Mouse (Mus musculus): ENCODE measurements around the gene Foxn3. TPM values are rescaled to one million over a fixed set of nuclear protein-coding genes. Genes with fewer than 3 reads are reported as not detected.

Foxn3 gene
- polyA plus RNA-seq, 1 experiment from 2014 or later, result 41.9 TPM

DNA sequence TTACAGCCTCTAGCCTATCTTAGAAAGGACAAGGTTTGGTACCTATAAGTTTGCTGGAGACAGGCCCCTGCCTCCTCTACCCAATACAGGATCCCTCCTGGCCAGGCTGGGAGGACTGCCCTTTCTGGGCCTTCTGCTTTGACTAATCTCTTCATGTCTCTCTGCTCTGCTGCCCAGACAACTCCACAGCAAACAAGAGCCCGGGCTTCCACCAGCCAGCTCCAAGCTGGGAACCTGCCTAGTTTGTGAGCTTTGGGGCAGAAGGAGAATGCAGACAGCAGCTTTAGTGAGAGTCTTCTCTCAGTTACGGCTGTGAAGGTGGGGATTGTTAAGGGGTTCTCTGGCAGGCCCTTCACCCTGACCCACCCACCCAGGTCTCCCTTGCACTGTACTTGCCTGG is 330.0 kb downstream of the Foxn3 start:
- WGBS, result 53% methylated on average over 2 of the region's 2 CpGs
- no peak overlapping the region for H3K27ac ChIP-seq (ENCODE audit: low read depth, low read length)
- peaks cover 6% of the 10 kb centered on the region; the same call in 1 of the 2 replicates for H3K36me3 ChIP-seq (ENCODE audit: control insufficient read depth, insufficient read depth)
- TF ChIP-seq CTCF (IDR thresholded peaks at IDR 0.05; ENCODE audit: low read depth), result no peak
- no peaks in the 10 kb centered on the region for H3K9me3 ChIP-seq (ENCODE audit: control insufficient read depth)
- no peak for ATAC-seq
- no peaks in the 10 kb centered on the region for H3K4me1 ChIP-seq (replicated peaks; ENCODE audit: control insufficient read depth, insufficient read depth, low read length)
- no peaks in the 10 kb centered on the region for H3K27me3 ChIP-seq (replicated peaks; ENCODE audit: control insufficient read depth, insufficient read depth, low read length)
- H3K9ac ChIP-seq (ENCODE audit: low read depth, low read length), result no peak overlapping the region
- H3K4me2 ChIP-seq (replicated peaks; ENCODE audit: low read depth), result no peak overlapping the region
- no peak overlapping the region for H3K4me3 ChIP-seq (ENCODE audit: low read depth, low read length)

- ATAC-seq, result no peak
- no peak overlapping the region for H3K9ac ChIP-seq (ENCODE audit: low read depth, low read length)
- H3K4me1 ChIP-seq (replicated peaks; ENCODE audit: control insufficient read depth, insufficient read depth, low read length), result no peaks in the 10 kb centered on the region
- H3K36me3 ChIP-seq (ENCODE audit: control insufficient read depth, insufficient read depth), result peaks cover 6% of the 10 kb centered on the region; the same call in 1 of the 2 replicates
- no peak for TF ChIP-seq CTCF (IDR thresholded peaks at IDR 0.05; ENCODE audit: low read depth)
- 79% methylated on average over 9 of the region's 9 CpGs for WGBS
- H3K27ac ChIP-seq (ENCODE audit: low read depth, low read length), result no peak overlapping the region
- H3K27me3 ChIP-seq (replicated peaks; ENCODE audit: control insufficient read depth, insufficient read depth, low read length), result no peaks in the 10 kb centered on the region
- no peaks in the 10 kb centered on the region for H3K9me3 ChIP-seq (ENCODE audit: control insufficient read depth)
- no peak overlapping the region for H3K4me2 ChIP-seq (replicated peaks; ENCODE audit: low read depth)
- no peak overlapping the region for H3K4me3 ChIP-seq (ENCODE audit: low read depth, low read length)
Measured at GRCm38 (mm10) chr12:99232478-99232877, 330.9 kb downstream of the Foxn3 start.

DNA sequence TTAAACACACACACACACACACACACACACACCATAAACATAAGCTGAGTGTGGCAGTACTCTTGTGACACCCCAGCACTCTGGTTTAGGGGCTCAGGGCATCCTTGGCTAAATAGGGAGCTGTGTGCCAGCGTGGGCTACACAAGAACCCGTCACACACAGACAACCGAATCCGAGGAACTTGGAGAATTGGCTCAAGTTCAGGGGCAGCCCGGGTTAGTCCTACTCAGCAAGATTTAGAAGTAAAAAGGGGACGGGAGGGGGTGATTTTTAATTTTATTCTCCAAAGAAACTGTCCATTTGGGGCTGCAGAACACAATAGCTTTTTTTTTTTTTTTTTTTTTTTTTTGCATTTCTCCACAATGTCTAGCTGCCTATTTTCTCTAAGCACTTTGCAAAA is 332.1 kb downstream of the Foxn3 start:
- Histone ChIP-seq H3K27me3 (replicated peaks; ENCODE audit: control insufficient read depth, insufficient read depth, low read length) (no peaks in the 10 kb centered on the region), H3K36me3 (ENCODE audit: control insufficient read depth, insufficient read depth) (peaks cover 6% of the 10 kb centered on the region; the same call in 1 of the 2 replicates), H3K4me1 (replicated peaks; ENCODE audit: control insufficient read depth, insufficient read depth, low read length) (no peaks in the 10 kb centered on the region), H3K9me3 (ENCODE audit: control insufficient read depth) (no peaks in the 10 kb centered on the region), H3K27ac (ENCODE audit: low read depth, low read length) (no peak overlapping the region), H3K9ac (ENCODE audit: low read depth, low read length) (no peak overlapping the region), H3K4me2 (replicated peaks; ENCODE audit: low read depth) (no peak overlapping the region), H3K4me3 (ENCODE audit: low read depth, low read length) (no peak overlapping the region)
- WGBS, result 79% methylated on average over 6 of the region's 6 CpGs
- TF ChIP-seq CTCF (IDR thresholded peaks at IDR 0.05; ENCODE audit: low read depth), result no peak
- ATAC-seq, result no peak

- H3K27ac ChIP-seq (ENCODE audit: low read depth, low read length), result no peak overlapping the region
- no peak for ATAC-seq
- H3K9ac ChIP-seq (ENCODE audit: low read depth, low read length), result no peak overlapping the region
- no peaks in the 10 kb centered on the region for H3K27me3 ChIP-seq (replicated peaks; ENCODE audit: control insufficient read depth, insufficient read depth, low read length)
- no peak for TF ChIP-seq CTCF (IDR thresholded peaks at IDR 0.05; ENCODE audit: low read depth)
- H3K4me1 ChIP-seq (replicated peaks; ENCODE audit: control insufficient read depth, insufficient read depth, low read length), result no peaks in the 10 kb centered on the region
- peaks cover 4% of the 10 kb centered on the region; the same call in 1 of the 2 replicates for H3K36me3 ChIP-seq (ENCODE audit: control insufficient read depth, insufficient read depth)
- 75% methylated on average over 5 of the region's 5 CpGs for WGBS
- H3K4me3 ChIP-seq (ENCODE audit: low read depth, low read length), result no peak overlapping the region
- H3K4me2 ChIP-seq (replicated peaks; ENCODE audit: low read depth), result no peak overlapping the region
- no peaks in the 10 kb centered on the region for H3K9me3 ChIP-seq (ENCODE audit: control insufficient read depth)
Measured at GRCm38 (mm10) chr12:99230783-99231048, 332.7 kb downstream of the Foxn3 start.

DNA sequence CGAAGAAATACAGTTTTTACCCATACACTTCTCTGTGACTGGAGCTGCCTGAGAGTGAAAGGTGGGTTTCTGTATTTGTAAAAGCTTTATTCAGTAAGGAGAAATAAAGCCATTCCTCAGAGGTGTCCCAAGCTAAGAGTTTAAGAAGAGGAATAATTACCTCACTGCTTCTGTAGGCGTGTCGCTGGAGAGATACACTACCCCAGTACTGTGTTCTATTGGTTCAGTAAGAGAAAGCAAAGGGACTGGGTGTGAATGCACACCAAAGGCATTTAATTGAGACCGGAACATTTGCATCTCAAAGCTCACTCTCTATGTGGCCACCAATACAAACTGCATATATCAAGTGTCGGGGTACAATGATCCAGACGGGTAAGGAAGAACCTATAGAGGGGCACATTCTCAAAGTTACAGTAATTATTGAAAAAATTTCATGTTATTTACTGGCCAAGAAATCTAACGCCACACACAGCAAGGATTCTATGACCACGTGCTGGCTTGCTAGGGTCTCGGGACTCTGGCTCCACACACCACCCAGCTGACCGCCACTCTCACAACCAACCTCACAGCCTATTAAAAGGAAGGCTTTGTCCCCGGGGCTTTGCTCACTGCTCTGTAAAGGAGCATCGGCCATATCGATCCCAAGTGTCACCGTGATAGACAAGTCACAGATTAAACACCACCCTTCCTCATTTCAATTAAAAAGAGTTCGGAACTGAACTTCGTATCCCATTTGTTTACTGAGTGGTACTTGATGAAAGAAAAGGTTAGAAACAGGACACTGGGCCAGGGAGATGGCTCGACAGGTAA is 333.2 kb downstream of the Foxn3 start:
- no peak for TF ChIP-seq CTCF (IDR thresholded peaks at IDR 0.05; ENCODE audit: low read depth)
- 79% methylated on average over 17 of the region's 17 CpGs for WGBS

DNA sequence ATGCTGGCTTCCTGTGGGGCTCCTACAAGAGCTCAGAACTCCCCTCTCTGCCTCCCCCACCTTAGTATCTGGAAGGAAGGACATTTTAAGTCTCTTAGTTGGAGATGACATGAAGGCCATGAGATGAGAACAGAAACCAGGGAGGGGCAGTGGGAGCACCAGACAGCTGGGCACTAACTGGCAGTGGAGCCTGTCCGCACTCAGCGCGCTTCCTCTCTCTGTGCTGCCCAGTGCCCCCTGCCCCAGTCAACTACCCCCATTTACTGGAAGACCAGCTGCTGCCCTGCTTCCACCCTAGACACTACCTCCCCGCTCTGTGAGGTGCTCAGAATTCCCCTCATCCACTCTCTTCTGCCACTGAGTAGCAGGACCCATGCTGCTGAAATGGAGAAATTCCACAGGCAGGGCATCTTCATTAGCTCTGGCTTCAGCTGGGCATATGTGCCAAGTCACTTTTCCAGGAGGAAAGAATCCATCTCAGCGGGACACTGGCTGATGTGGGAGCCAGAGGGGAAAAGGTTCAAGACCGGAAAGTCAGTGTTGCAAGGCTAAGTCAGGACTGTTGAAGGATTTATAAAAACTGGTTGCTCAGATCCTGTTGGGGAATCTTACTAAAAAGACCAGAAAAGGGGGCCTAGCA is 335.9 kb downstream of the Foxn3 start:
- Histone ChIP-seq H3K9ac (ENCODE audit: low read depth, low read length) (no peak overlapping the region), H3K4me1 (replicated peaks; ENCODE audit: control insufficient read depth, insufficient read depth, low read length) (no peaks in the 10 kb centered on the region), H3K36me3 (ENCODE audit: control insufficient read depth, insufficient read depth) (no peaks in the 10 kb centered on the region; the same call in 1 of the 2 replicates), H3K4me2 (replicated peaks; ENCODE audit: low read depth) (no peak overlapping the region), H3K4me3 (ENCODE audit: low read depth, low read length) (no peak overlapping the region), H3K27ac (ENCODE audit: low read depth, low read length) (no peak overlapping the region), H3K9me3 (ENCODE audit: control insufficient read depth) (no peaks in the 10 kb centered on the region), H3K27me3 (replicated peaks; ENCODE audit: control insufficient read depth, insufficient read depth, low read length) (no peaks in the 10 kb centered on the region)
- no peak for TF ChIP-seq CTCF (IDR thresholded peaks at IDR 0.05; ENCODE audit: low read depth)
- WGBS, result 89% methylated on average over 6 of the region's 6 CpGs
- ATAC-seq, result no peak

More for the DNA sequence above, 333.2 kb downstream of the Foxn3 start:
- no peaks in the 10 kb centered on the region for H3K9me3 ChIP-seq (ENCODE audit: control insufficient read depth)
- H3K9ac ChIP-seq (ENCODE audit: low read depth, low read length), result no peak overlapping the region
- no peaks in the 10 kb centered on the region for H3K36me3 ChIP-seq (ENCODE audit: control insufficient read depth, insufficient read depth)
- no peaks in the 10 kb centered on the region for H3K4me1 ChIP-seq (replicated peaks; ENCODE audit: control insufficient read depth, insufficient read depth, low read length)
- ATAC-seq, result no peak
- no peak overlapping the region for H3K4me2 ChIP-seq (replicated peaks; ENCODE audit: low read depth)
- H3K27ac ChIP-seq (ENCODE audit: low read depth, low read length), result no peak overlapping the region
- no peaks in the 10 kb centered on the region for H3K27me3 ChIP-seq (replicated peaks; ENCODE audit: control insufficient read depth, insufficient read depth, low read length)
- H3K4me3 ChIP-seq (ENCODE audit: low read depth, low read length), result no peak overlapping the region

Measured in intestine, postnatal 0 days (tissue).